Mouse (Mus musculus) limb, embryonic 15.5 days (tissue): ENCODE data around the gene Kctd21. TPM values are rescaled to one million over a fixed set of nuclear protein-coding genes. Genes with fewer than 3 reads are reported as not detected.

ENCODE experiments used
- ATAC-seq: fragments of 200-750 bp; cut with Nextera tagmentation; 2 replicates; pipeline ENCODE4 v1.8.0; 2017; ENCODE audit warnings: low read depth, moderate TSS enrichment; ENCODE audit not compliant: insufficient number of reproducible peaks, low FRiP score, low TSS enrichment
- H3K27ac ChIP-seq: fragments of 300-500 bp; sonication (generic); 2 replicates; pipeline ENCODE4 v1.5.1; 2015; ENCODE audit warnings: moderate library complexity, mild to moderate bottlenecking, inconsistent platforms
- H3K27me3 ChIP-seq: fragments of 300-500 bp; sonication (generic); 2 replicates; pipeline ENCODE4 v1.6.1; 2015; ENCODE audit warnings: inconsistent platforms
- H3K36me3 ChIP-seq: fragments of 300-500 bp; sonication (generic); 2 replicates; pipeline ENCODE4 v1.6.1; 2015; ENCODE audit warnings: inconsistent platforms
- H3K4me1 ChIP-seq: fragments of 300-500 bp; sonication (generic); 2 replicates; pipeline ENCODE4 v1.6.1; 2015; ENCODE audit warnings: inconsistent platforms
- H3K4me2 ChIP-seq: fragments of 300-500 bp; sonication (generic); 2 replicates; pipeline ENCODE4 v1.6.1; 2015; ENCODE audit warnings: mild to moderate bottlenecking, inconsistent platforms
- H3K4me3 ChIP-seq: fragments of 300-500 bp; sonication (generic); 2 replicates; pipeline ENCODE4 v1.5.1; 2015; ENCODE audit warnings: mild to moderate bottlenecking, inconsistent platforms
- H3K9ac ChIP-seq: fragments of 300-500 bp; sonication (generic); 2 replicates; pipeline ENCODE4 v1.6.1; 2015; ENCODE audit warnings: inconsistent platforms
- H3K9me3 ChIP-seq: fragments of 300-500 bp; sonication (generic); 2 replicates; pipeline ENCODE4 v1.6.1; 2016; ENCODE audit warnings: inconsistent platforms
- WGBS: fragments of 180-500 bp; shearing (Covaris S2); methylation state at CpG from one replicate; pipeline ENCODE4 v1.1.7; 2015; 5-methylcytosine and 5-hydroxymethylcytosine counted together
- polyA plus RNA-seq: library from polyadenylated mRNA; unstranded; fragments of >200 nt; fragmentation: Nextera tagmentation; extraction: Ambion mirVana; gene quantifications from 2 replicates; pipeline ENCODE4 v1.2.1, GENCODE M21; 2015

The Kctd21 gene
- polyA plus RNA-seq = 4.0 and 4.4 TPM in 2 replicates

DNA sequence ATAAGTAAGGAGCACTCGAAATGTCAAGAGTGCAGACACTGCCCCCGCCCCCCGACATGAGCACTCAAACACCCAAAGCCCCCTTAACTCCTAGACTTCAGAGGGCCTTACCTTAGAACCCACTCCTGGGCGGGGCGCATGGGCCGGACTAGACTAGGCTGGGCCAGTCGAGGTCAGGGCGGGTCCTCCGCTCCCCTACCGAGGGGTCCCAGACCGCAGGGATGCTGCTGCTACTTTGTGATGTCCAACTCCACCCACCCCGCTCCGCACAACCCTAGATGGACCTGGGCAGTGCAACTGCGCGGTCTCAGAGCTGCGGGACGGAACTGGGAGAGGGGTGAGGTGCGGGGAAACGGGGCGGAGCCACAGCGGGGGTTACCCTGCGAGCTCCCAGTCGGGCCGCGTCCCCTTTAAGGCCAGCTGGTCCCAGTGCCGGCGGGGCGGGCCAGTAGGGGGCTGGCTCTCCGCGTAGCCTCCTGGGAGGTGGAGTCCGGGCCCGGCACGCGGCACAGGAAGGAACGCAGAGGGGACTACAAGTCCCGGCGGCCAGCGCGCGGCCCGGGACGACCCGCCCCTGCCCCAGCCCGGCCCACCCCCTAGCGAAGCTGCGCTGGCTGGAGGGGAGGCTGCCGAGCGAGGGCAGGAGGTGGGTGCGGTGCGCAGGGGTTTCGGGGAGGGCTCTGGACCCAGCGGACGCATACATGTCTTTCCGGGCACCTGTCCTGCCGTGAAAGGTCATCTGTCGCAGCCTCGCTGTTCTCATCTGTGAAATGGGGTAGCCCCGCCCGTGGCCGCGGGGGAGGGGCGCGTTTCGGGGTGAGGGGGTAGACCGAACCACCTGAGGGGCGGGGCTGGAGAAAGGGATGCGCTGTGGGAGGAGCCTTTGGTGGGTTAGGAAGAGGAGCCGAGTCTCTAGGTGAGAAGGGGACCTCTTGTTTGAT lies at the start of gene Kctd21, which contains the start of gene Usp35:
Kctd21 (plus strand) TSS at position 602 of the 941 bp plus-strand sequence.
Usp35 (minus strand) TSS at position 295 of the 941 bp plus-strand sequence.
- no peak within 1 kb of the TSS for H3K27ac ChIP-seq

DNA sequence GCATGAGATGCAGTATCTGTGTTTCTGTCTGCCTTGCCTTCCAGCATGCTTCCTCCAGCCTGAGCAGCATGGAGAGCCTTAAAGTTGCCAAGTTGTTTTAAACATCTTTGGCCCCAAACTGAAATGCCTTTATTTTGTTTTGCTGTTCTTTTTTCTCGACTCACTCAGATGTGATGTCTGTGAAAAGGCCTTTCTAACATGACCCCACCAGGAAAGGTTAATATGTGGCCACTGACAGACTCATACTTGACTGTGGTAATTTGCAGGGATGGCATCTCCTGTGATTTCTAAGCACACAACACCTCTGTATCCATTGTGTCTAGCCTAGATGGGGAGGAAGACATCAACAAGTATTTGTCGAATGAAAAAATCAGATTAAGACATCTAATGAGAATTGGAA lies 35.1 kb upstream of the Kctd21 start:
- H3K4me2 ChIP-seq = no peak overlapping the region
- no peak overlapping the region for H3K4me3 ChIP-seq
- WGBS = 57% methylated on average over 2 of the region's 2 CpGs
- no peaks in the 10 kb centered on the region for H3K9me3 ChIP-seq
- peaks cover 3% of the 10 kb centered on the region; the same call in 1 of the 2 replicates for H3K36me3 ChIP-seq
- H3K27ac ChIP-seq = no peak overlapping the region
- H3K9ac ChIP-seq = no peak overlapping the region
- no peak for ATAC-seq
- H3K4me1 ChIP-seq = no peaks in the 10 kb centered on the region
- H3K27me3 ChIP-seq = no peaks in the 10 kb centered on the region

More for the DNA sequence above, at the start of gene Kctd21, which contains the start of gene Usp35:
- WGBS = 1% methylated on average over 68 of the region's 68 CpGs
- Histone ChIP-seq H3K9me3 (no peaks in the 10 kb centered on the region), H3K27me3 (peaks cover 5% of the 10 kb centered on the region), H3K36me3 (no peaks in the 10 kb centered on the region), H3K4me1 (peaks cover 21% of the 10 kb centered on the region), H3K4me2 (peak within 1 kb of the TSS; percentile 59), H3K4me3 (peak within 1 kb of the TSS; percentile 88), H3K9ac (peak within 1 kb of the TSS; percentile 68)
- peak; percentile 99 for ATAC-seq

DNA sequence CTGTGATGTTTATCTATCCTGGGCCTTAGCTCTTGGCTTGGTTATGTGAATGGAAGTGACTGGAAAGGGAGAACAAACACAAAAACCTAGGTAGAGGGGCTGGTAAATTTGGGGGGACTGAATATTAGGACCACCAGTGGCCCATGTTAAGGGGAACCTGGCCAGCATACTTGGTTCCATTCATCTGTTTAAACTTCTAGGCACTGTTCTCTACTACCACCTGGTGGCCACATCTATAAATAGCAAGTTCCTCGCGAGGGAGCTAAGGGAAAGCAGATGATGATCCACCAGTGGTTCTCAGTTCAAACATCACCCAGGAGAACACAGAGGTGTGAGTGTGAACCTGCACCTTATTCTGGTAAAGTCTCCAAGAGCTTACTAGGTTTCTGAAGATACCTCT lies 34.7 kb upstream of the Kctd21 start:
- Histone ChIP-seq H3K36me3 (peaks cover 3% of the 10 kb centered on the region; the same call in 1 of the 2 replicates), H3K9ac (no peak overlapping the region), H3K27me3 (no peaks in the 10 kb centered on the region), H3K27ac (no peak overlapping the region), H3K4me2 (no peak overlapping the region), H3K4me3 (no peak overlapping the region), H3K4me1 (no peaks in the 10 kb centered on the region), H3K9me3 (no peaks in the 10 kb centered on the region)
- WGBS = 0% methylated on average over 2 of the region's 2 CpGs
- no peak for ATAC-seq

DNA sequence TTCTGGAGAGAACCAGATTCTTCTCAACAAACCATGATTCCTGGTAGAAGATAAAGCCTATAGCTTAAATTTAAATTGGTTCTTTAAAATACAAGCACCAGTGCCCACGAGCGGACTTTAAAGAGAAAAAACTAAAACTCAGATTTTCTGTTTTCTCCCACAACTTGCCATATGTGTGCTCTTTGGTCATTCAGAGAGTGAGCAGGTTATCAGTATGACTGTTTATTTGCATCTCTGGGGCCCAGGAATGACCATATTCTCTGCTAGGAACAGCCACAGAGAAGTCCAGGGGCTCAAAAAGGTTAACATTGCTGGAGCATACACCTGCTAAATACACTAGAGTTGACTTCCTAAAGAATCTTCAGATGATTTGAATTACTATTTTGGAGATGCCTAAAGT lies 33.8 kb upstream of the Kctd21 start:
- H3K4me3 ChIP-seq = no peak overlapping the region
- no peak overlapping the region for H3K4me2 ChIP-seq
- no peak overlapping the region for H3K27ac ChIP-seq
- H3K27me3 ChIP-seq = no peaks in the 10 kb centered on the region
- no peak overlapping the region for H3K9ac ChIP-seq
- no peaks in the 10 kb centered on the region for H3K9me3 ChIP-seq
- WGBS = 92% methylated on average over 2 of the region's 2 CpGs
- H3K36me3 ChIP-seq = peaks cover 6% of the 10 kb centered on the region; the same call in 1 of the 2 replicates
- no peaks in the 10 kb centered on the region for H3K4me1 ChIP-seq
- no peak for ATAC-seq

DNA sequence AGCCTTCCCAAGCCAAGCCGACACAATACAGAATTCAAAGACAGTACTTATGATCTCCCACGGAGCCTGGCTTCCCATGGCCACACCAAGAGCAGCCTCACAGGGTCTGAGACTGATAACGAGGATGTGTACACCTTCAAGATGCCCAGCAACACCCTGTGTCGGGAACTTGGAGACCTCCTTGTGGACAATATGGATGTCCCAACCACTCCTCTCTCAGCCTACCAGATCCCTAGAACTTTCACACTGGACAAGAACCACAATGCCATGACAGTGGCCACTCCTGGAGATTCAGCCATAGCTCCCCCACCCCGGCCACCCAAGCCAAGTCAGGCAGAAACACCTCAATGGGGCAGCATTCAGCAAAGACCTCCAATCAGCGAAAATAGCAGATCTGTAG lies 33.2 kb upstream of the Kctd21 start:
- ATAC-seq = no peak
- 77% methylated on average over 6 of the region's 6 CpGs for WGBS
- H3K4me1 ChIP-seq = no peaks in the 10 kb centered on the region
- H3K27ac ChIP-seq = no peak overlapping the region
- H3K4me2 ChIP-seq = no peak overlapping the region
- H3K27me3 ChIP-seq = no peaks in the 10 kb centered on the region
- H3K9me3 ChIP-seq = no peaks in the 10 kb centered on the region
- peaks cover 6% of the 10 kb centered on the region for H3K36me3 ChIP-seq
- H3K4me3 ChIP-seq = no peak overlapping the region
- no peak overlapping the region for H3K9ac ChIP-seq

DNA sequence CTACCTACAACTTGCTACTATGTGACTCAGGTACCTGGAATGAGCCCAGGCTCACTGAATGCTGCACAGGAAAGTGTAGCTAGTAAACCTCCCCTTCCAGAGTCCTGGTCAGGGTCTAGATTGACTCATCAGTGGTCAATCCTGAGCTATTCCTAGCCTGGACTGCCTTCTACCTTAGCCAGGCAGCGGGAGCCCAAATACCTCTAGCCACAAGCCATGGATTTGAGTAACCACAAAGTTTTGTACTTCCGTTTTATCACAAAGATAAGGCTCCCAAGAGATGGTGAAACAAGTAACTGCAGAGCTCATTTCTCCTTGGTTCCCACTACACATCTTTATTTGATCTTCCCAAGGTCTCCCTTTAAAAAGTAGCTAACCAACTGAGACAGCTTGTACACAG lies 31.2 kb upstream of the Kctd21 start:
- Histone ChIP-seq H3K27me3 (no peaks in the 10 kb centered on the region), H3K9ac (no peak overlapping the region), H3K36me3 (peaks cover 19% of the 10 kb centered on the region), H3K27ac (no peak overlapping the region), H3K4me3 (no peak overlapping the region), H3K9me3 (no peaks in the 10 kb centered on the region), H3K4me2 (no peak overlapping the region), H3K4me1 (no peaks in the 10 kb centered on the region)
- WGBS = 84% methylated on average over 2 of the region's 2 CpGs
- no peak for ATAC-seq

DNA sequence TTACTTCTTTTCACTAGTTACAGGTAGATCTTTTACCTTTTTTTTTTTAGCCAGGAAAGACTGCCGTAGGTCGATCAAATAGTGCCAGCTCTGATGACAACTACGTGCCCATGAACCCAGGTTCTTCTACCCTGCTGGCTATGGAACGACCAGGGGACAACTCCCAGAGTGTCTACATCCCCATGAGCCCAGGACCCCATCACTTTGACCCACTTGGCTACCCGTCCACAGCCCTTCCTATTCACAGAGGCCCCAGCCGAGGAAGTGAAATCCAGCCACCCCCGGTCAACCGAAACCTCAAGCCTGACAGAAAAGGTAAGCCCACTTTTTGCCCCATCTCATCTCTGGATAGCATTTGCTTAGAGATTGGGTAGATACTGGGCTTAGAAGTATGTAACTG lies 30.8 kb upstream of the Kctd21 start:
- Histone ChIP-seq H3K4me3 (no peak overlapping the region), H3K9ac (no peak overlapping the region), H3K27me3 (no peaks in the 10 kb centered on the region), H3K27ac (no peak overlapping the region), H3K4me1 (no peaks in the 10 kb centered on the region), H3K36me3 (peaks cover 21% of the 10 kb centered on the region), H3K4me2 (no peak overlapping the region), H3K9me3 (no peaks in the 10 kb centered on the region)
- ATAC-seq = no peak
- 82% methylated on average over 8 of the region's 8 CpGs for WGBS

DNA sequence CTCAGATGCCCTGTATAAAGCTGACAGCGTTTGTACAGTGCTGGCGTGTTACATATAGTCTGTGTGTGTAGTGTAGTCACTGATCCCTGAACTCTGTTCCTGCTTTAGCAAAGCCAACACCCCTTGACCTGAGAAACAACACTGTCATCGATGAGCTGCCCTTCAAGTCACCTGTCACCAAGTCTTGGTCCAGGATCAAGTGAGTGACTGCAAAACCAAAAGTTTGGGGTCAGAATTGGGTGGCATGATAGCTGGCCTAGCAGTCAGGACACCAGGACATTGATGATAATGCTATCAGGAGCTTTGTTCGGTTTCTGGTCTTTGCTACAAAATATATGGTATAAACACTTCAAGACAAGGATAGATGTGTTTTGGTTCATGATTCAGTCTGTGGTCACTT lies 29.9 kb upstream of the Kctd21 start:
- ATAC-seq = no peak
- WGBS = 84% methylated on average over 4 of the region's 4 CpGs

DNA sequence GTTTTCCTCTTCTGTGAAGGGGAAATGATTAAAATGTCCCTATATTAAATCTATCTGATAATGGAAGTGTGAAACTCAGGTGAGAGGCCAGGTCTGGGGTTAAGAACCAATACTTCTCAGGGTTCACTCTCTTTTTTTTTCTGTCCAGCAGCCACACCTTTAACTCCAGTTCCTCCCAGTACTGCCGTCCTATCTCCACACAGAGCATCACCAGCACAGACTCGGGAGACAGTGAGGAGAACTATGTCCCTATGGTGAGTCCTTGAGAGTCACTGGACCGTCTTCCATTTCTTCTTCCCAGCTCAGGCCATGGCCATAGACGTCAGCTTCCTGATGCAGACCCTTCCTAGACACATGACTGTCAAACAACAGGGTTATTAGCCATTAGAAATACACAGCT lies 29.3 kb upstream of the Kctd21 start:
- no peaks in the 10 kb centered on the region for H3K9me3 ChIP-seq
- ATAC-seq = no peak
- no peak overlapping the region for H3K27ac ChIP-seq
- no peaks in the 10 kb centered on the region for H3K4me1 ChIP-seq
- no peak overlapping the region for H3K9ac ChIP-seq
- H3K4me3 ChIP-seq = no peak overlapping the region
- no peaks in the 10 kb centered on the region for H3K27me3 ChIP-seq
- H3K4me2 ChIP-seq = no peak overlapping the region
- peaks cover 27% of the 10 kb centered on the region for H3K36me3 ChIP-seq
- 77% methylated on average over 4 of the region's 4 CpGs for WGBS

More for the DNA sequence above, 29.9 kb upstream of the Kctd21 start:
- Histone ChIP-seq H3K9ac (no peak overlapping the region), H3K36me3 (peaks cover 23% of the 10 kb centered on the region), H3K27me3 (no peaks in the 10 kb centered on the region), H3K9me3 (no peaks in the 10 kb centered on the region), H3K4me2 (no peak overlapping the region), H3K4me1 (no peaks in the 10 kb centered on the region), H3K4me3 (no peak overlapping the region), H3K27ac (no peak overlapping the region)

DNA sequence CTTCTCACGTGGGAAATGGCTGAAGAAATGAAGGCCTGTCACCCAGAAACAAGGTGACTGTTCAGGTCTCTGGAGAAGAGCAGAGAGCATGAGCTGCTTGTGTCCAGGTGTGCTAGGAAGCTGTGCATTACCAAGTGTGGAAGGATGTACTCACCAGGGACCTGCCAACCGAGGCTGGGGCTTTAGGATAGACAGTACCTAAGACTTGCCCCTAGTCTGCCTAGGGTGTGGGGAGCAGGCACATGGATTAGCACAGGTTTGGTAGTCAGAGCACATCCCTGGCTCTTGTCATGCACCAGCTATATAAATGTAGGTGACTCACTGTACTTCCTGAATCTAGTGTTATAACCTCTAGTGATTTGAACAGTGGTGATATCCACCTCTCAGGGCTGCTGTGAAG lies 28.5 kb upstream of the Kctd21 start:
- Histone ChIP-seq H3K36me3 (peaks cover 34% of the 10 kb centered on the region), H3K9ac (no peak overlapping the region), H3K9me3 (no peaks in the 10 kb centered on the region), H3K27ac (no peak overlapping the region), H3K4me1 (no peaks in the 10 kb centered on the region), H3K4me3 (no peak overlapping the region), H3K27me3 (no peaks in the 10 kb centered on the region), H3K4me2 (no peak overlapping the region)
- ATAC-seq = no peak
- WGBS = 60% methylated on average over 2 of the region's 2 CpGs

DNA sequence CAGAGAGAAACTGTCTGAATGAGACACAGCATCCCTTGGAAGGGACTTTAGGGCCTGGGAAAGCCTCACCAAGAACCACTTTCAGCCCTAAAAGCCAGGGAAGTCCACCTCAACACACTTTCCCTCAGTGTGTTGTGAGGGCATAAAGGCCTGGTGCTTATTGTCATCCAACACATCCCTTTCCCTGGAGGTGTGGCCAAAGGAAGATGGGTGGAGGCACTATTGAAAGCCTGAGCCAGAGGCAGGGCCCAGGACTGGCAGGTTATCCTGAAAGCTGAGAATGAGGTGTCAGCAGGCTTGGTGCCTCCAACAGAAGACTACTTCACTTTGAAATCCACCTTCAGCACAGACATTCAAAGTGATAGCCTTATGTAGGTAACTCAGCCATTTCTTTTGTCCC lies 27.7 kb upstream of the Kctd21 start:
- Histone ChIP-seq H3K9ac (no peak overlapping the region), H3K4me2 (no peak overlapping the region), H3K36me3 (peaks cover 42% of the 10 kb centered on the region), H3K27me3 (no peaks in the 10 kb centered on the region), H3K9me3 (no peaks in the 10 kb centered on the region), H3K27ac (no peak overlapping the region), H3K4me1 (no peaks in the 10 kb centered on the region), H3K4me3 (no peak overlapping the region)
- ATAC-seq = no peak

DNA sequence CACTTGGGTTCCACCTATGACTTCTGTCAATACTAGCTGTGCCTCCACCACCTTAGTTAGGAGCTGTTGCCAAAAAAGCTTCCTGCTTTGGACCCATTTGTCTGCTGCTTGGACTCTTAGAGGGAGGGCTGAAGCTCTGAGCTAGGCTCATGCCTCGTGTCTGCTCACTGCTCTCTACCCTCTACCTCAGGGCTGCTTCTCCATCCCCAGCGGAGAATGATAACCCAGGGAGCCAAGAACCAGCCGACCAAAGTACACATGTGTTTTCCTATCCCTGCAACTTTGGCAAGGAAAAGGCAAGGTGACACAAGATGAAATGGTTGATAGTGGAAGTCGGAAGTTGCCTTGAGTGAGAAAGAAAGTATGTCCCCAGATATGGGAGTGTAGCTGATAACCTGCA lies 26.9 kb upstream of the Kctd21 start:
- Histone ChIP-seq H3K27me3 (no peaks in the 10 kb centered on the region), H3K9ac (no peak overlapping the region), H3K27ac (no peak overlapping the region), H3K4me1 (no peaks in the 10 kb centered on the region), H3K4me3 (no peak overlapping the region), H3K4me2 (no peak overlapping the region), H3K9me3 (no peaks in the 10 kb centered on the region), H3K36me3 (peaks cover 49% of the 10 kb centered on the region)
- WGBS = 84% methylated on average over 4 of the region's 4 CpGs
- ATAC-seq = no peak
